Mouse (Mus musculus) neutrophil, adult 59 days (primary cell): ENCODE measurements around the gene Klk1b4. TPM values are rescaled to one million over a fixed set of nuclear protein-coding genes. Genes with fewer than 3 reads are reported as not detected.

ENCODE experiments used
- total RNA-seq, 2 experiments: library from RNA; stranded (reverse); gene quantifications; 1 replicate in 1 of 2; 2 replicates in 1 of 2; pipeline ENCODE4 v1.2.4; 2023

Klk1b4 gene
- total RNA-seq, result not detected

GRCm38 (mm10) chr7:44207135-44207534 lies at the start of gene Klk1b4:
TSS of gene Klk1b4 (plus strand) at chr7:44207435.

GRCm38 (mm10) chr7:44187936-44188335 lies 19.3 kb upstream of the Klk1b4 start, which contains the start of gene Klk1b24:
TSS of gene Klk1b24 (plus strand) at chr7:44188236.

GRCm38 (mm10) chr7:44197891-44198290 lies 9.3 kb upstream of the Klk1b4 start, which contains the start of gene Klk1b3:
TSS of gene Klk1b3 (plus strand) at chr7:44198191.

GRCm38 (mm10) chr7:44215645-44216044 lies 8.4 kb downstream of the Klk1b4 start, which contains the start of gene Klk1b5:
TSS of gene Klk1b5 (plus strand) at chr7:44215945.

GRCm38 (mm10) chr7:44225076-44225475 lies 17.8 kb downstream of the Klk1b4 start, which contains the start of gene Klk1:
TSS of gene Klk1 (plus strand) at chr7:44225360.

GRCm38 (mm10) chr7:44235909-44236308 lies 28.7 kb downstream of the Klk1b4 start, which contains the start of gene Gm36864:
TSS of gene Gm36864 (plus strand) at chr7:44236177.

GRCm38 (mm10) chr7:44246055-44246983 lies 39.1 kb downstream of the Klk1b4 start, which contains the start of the genes 1700028J19Rik and 2410002F23Rik:
TSS of gene 1700028J19Rik (minus strand) at chr7:44246695.
TSS of gene 2410002F23Rik (plus strand) at chr7:44246722.

GRCm38 (mm10) chr7:44257278-44257677 lies 50.0 kb downstream of the Klk1b4 start, which contains the start of gene Acp4:
TSS of gene Acp4 (minus strand) at chr7:44257378.

GRCm38 (mm10) chr7:44261147-44261546 lies 53.9 kb downstream of the Klk1b4 start, which contains the start of gene Gm15517:
TSS of gene Gm15517 (plus strand) at chr7:44261447.

Other genes with a start within 250 kb of the Klk1b4 start
- gene Klk1b1, start 240.7 kb upstream of the Klk1b4 start, total RNA-seq, result not detected
- gene Klk1b9, start 231.4 kb upstream of the Klk1b4 start, total RNA-seq, result not detected
- gene Klk1b11, start 211.6 kb upstream of the Klk1b4 start, total RNA-seq, result not detected
- not detected for gene Klk1b26, start 195.3 kb upstream of the Klk1b4 start, total RNA-seq
- gene Klk1b27, start 155.1 kb upstream of the Klk1b4 start, total RNA-seq, result not detected
- not detected for gene Klk1b21, start 105.1 kb upstream of the Klk1b4 start, total RNA-seq
- gene Klk1b22, start 94.8 kb upstream of the Klk1b4 start, total RNA-seq, result not detected
- gene Klk1b16, start 70.7 kb upstream of the Klk1b4 start, total RNA-seq, result not detected
- not detected for gene Klk1b24, start 19.2 kb upstream of the Klk1b4 start, total RNA-seq
- gene Klk1b3, start 9.2 kb upstream of the Klk1b4 start, total RNA-seq, result not detected
- not detected for gene Klk1b5, start 8.5 kb downstream of the Klk1b4 start, total RNA-seq
- gene Klk1, start 17.9 kb downstream of the Klk1b4 start, total RNA-seq, result not detected
- not detected for gene Gm36864, start 28.7 kb downstream of the Klk1b4 start, total RNA-seq
- 1 to 10 TPM in 1 of 2 experiments, under 1 TPM in 1; 0.49 to 1.6 TPM for gene 1700028J19Rik, start 39.3 kb downstream of the Klk1b4 start, total RNA-seq
- 10 to 100 TPM; 27.8 to 34.7 TPM for gene 2410002F23Rik, start 39.3 kb downstream of the Klk1b4 start, total RNA-seq
- gene Acp4, start 49.9 kb downstream of the Klk1b4 start, total RNA-seq, result not detected
- not detected for gene Gm15517, start 54.0 kb downstream of the Klk1b4 start, total RNA-seq
- gene Clec11a, start 99.5 kb downstream of the Klk1b4 start, total RNA-seq, result 1 to 10 TPM in 1 of 2 experiments, under 1 TPM in 1; 0.42 to 1.1 TPM
- under 1 TPM; 0.40 to 0.57 TPM for gene Shank1, start 102.8 kb downstream of the Klk1b4 start, total RNA-seq
- gene Syt3, start 176.7 kb downstream of the Klk1b4 start, total RNA-seq, result under 1 TPM in 1 of 2 experiments, not detected in 1; 0.36 TPM
- under 1 TPM in 1 of 2 experiments, not detected in 1; 0.16 TPM for gene 1700008O03Rik, start 178.4 kb downstream of the Klk1b4 start, total RNA-seq
- gene Lrrc4b, start 221.6 kb downstream of the Klk1b4 start, total RNA-seq, result not detected